ENCODE assay signal across 12 mouse cellular contexts in the genomic region with DNA sequence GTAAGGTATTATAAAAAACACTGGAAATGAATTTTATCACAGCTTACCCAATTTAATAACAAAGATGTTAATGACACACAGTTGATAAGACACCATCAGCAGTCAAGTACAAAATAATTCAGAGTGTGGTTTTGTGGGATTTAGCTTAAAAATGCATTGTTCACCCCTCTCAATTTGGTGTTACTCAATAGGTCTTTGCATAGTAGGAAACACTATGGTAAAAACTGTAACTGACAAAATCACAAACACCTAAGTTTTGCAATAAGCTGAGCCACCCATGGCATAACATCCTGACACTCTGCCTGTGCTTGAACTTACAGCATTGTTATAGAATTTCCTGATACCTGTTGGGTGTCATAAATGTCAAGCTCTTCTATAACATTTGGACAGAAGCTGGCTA. TPM values are rescaled to one million over a fixed set of nuclear protein-coding genes. Genes with fewer than 3 reads are reported as not detected.
"Had no signal": no experiment of that assay in that cellular context is flagged by ENCODE, and none has a peak within 500 bp of the region (broad histone marks: within the 10 kb centered on the region; RNA-seq: fewer than 3 reads in every experiment).

No protein-coding gene starts in this region.

RNA-seq across cellular contexts. Expression of a gene that starts 37.4 kb away (rescaled TPM):
- total RNA-seq: forebrain, postnatal 0 days; gastrocnemius, adult 18-20 months; gastrocnemius, adult 2 months; gastrocnemius, adult 8-10 months; gastrocnemius, postnatal 14 days; gastrocnemius, postnatal 25 days; gastrocnemius, postnatal 36 days; gastrocnemius, postnatal 4 days; heart, adult 18-20 months; heart, adult 8-10 months had no signal

RNA-seq across cellular contexts. Expression of a gene that starts 39.3 kb away (rescaled TPM):
- total RNA-seq: forebrain, postnatal 0 days; gastrocnemius, adult 18-20 months; gastrocnemius, adult 2 months; gastrocnemius, adult 8-10 months; gastrocnemius, postnatal 10 days; gastrocnemius, postnatal 14 days; gastrocnemius, postnatal 25 days; gastrocnemius, postnatal 36 days; gastrocnemius, postnatal 4 days; heart, adult 18-20 months; heart, adult 2 months; heart, adult 8-10 months had no signal
